Mouse (Mus musculus): Measurements from ENCODE around the gene Traf4.

Gene Traf4

GRCm38 (mm10) chr11:78165761-78166109 lies 346 bp upstream of the Traf4 start:
- no peak for DNase-seq

- no peak for DNase-seq
Observed at GRCm38 (mm10) chr11:78164604-78164923, 825 bp downstream of the Traf4 start.

GRCm38 (mm10) chr11:78163681-78164603 lies 1.4 kb downstream of the Traf4 start:
- DNase-seq: peak; percentile 76

GRCm38 (mm10) chr11:78163045-78163444 lies 2.3 kb downstream of the Traf4 start:
- no peak for DNase-seq

GRCm38 (mm10) chr11:78162504-78162903 lies 2.9 kb downstream of the Traf4 start:
- DNase-seq: no peak

- no peak for DNase-seq
Observed at GRCm38 (mm10) chr11:78161968-78162367, 3.4 kb downstream of the Traf4 start.

GRCm38 (mm10) chr11:78161169-78161568 lies 4.2 kb downstream of the Traf4 start:
- peak; percentile 10 for DNase-seq

GRCm38 (mm10) chr11:78160675-78161074 lies 4.7 kb downstream of the Traf4 start:
- no peak for DNase-seq

- no peak for DNase-seq
Observed at GRCm38 (mm10) chr11:78160171-78160570, 5.2 kb downstream of the Traf4 start.

- DNase-seq: no peak
Observed at GRCm38 (mm10) chr11:78159557-78159956, 5.8 kb downstream of the Traf4 start.

- DNase-seq: peak; percentile 77
Observed at GRCm38 (mm10) chr11:78159096-78159495, 6.3 kb downstream of the Traf4 start.

- no peak for DNase-seq
Observed at GRCm38 (mm10) chr11:78156156-78156699, 9.2 kb downstream of the Traf4 start.

- no peak for DNase-seq
Observed at GRCm38 (mm10) chr11:78155674-78156073, 9.7 kb downstream of the Traf4 start.

GRCm38 (mm10) chr11:78153778-78154177 lies 11.6 kb downstream of the Traf4 start:
- DNase-seq: no peak

GRCm38 (mm10) chr11:78152299-78153231 lies 12.8 kb downstream of the Traf4 start:
- no peak for DNase-seq

GRCm38 (mm10) chr11:78151161-78151560 lies 14.2 kb downstream of the Traf4 start:
- peak; percentile 54 for DNase-seq

GRCm38 (mm10) chr11:78146707-78147543 lies 18.5 kb downstream of the Traf4 start:
- no peak for DNase-seq

- peak; percentile 35 for DNase-seq
Observed at GRCm38 (mm10) chr11:78146168-78146567, 19.2 kb downstream of the Traf4 start.

- no peak for DNase-seq
Observed at GRCm38 (mm10) chr11:78143520-78143919, 21.9 kb downstream of the Traf4 start.

GRCm38 (mm10) chr11:78140665-78141064 lies 24.7 kb downstream of the Traf4 start:
- DNase-seq: no peak

GRCm38 (mm10) chr11:78138023-78138422 lies 27.4 kb downstream of the Traf4 start:
- DNase-seq: no peak

GRCm38 (mm10) chr11:78137584-78137983 lies 27.8 kb downstream of the Traf4 start:
- DNase-seq: no peak

- DNase-seq: no peak
Observed at GRCm38 (mm10) chr11:78136132-78136531, 29.3 kb downstream of the Traf4 start.

All from thymus, postnatal 4 days (tissue).